Mouse (Mus musculus): Measurements from ENCODE around the gene Mpp4. TPM values are rescaled to one million over a fixed set of nuclear protein-coding genes. Genes with fewer than 3 reads are reported as not detected.

The Mpp4 gene
- polyA plus RNA-seq, 1 experiment = 0.51 TPM

DNA sequence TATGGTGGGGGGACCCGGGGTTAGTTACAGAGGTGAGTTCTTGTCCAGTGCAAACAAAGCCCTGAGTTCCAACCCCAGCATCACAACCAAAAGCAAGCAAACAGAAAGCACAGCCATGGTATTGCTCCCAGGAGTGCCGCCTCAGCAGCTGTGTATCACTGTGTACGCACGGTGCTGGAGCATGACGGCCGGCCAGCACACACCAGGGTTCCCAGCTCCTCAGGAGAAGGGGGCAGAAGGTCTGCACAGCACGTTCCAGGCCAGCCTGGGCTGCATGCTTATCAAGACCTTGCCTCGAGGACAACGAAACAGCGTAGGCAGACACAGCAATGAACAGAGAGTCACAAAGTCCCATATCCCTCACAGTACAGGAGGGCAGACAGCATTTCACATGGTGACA is 39.2 kb upstream of the Mpp4 start:
- no peaks in the 10 kb centered on the region for H3K27me3 ChIP-seq (ENCODE audit: control insufficient read depth, insufficient read depth, insufficient read length)
- H3K79me3 ChIP-seq (ENCODE audit: low read depth) = no peaks in the 10 kb centered on the region
- H3K79me2 ChIP-seq (ENCODE audit: control insufficient read depth, insufficient read depth) = no peaks in the 10 kb centered on the region
- H3K36me3 ChIP-seq (ENCODE audit: control insufficient read depth, insufficient read depth) = peaks cover 15% of the 10 kb centered on the region
- no peak overlapping the region for H3ac ChIP-seq (ENCODE audit: control insufficient read depth, insufficient read length, low read depth)
- no peak overlapping the region for H3K4me3 ChIP-seq (ENCODE audit: insufficient read depth, poor library complexity, severe bottlenecking)
- TF ChIP-seq CEBPB (IDR thresholded peaks at IDR 0.05; ENCODE audit: low read depth) = no peak

- H3K36me3 ChIP-seq (ENCODE audit: control insufficient read depth, insufficient read depth) = peaks cover 15% of the 10 kb centered on the region
Observed at GRCm38 (mm10) chr1:59201561-59201960, 38.4 kb upstream of the Mpp4 start.

GRCm38 (mm10) chr1:59200960-59201359 is 37.8 kb upstream of the Mpp4 start:
- no peak overlapping the region for H3ac ChIP-seq (ENCODE audit: control insufficient read depth, insufficient read length, low read depth)
- no peaks in the 10 kb centered on the region for H3K79me2 ChIP-seq (ENCODE audit: control insufficient read depth, insufficient read depth)
- peaks cover 15% of the 10 kb centered on the region for H3K36me3 ChIP-seq (ENCODE audit: control insufficient read depth, insufficient read depth)
- no peaks in the 10 kb centered on the region for H3K27me3 ChIP-seq (ENCODE audit: control insufficient read depth, insufficient read depth, insufficient read length)
- H3K79me3 ChIP-seq (ENCODE audit: low read depth) = no peaks in the 10 kb centered on the region
- TF ChIP-seq FOSL1 (IDR thresholded peaks at IDR 0.05; ENCODE audit: insufficient read depth, low read length, poor library complexity, severe bottlenecking) (no peak), CTCF (IDR thresholded peaks at IDR 0.05; ENCODE audit: control insufficient read depth, insufficient read depth, insufficient read length) (no peak), CEBPB (IDR thresholded peaks at IDR 0.05; ENCODE audit: low read depth) (no peak), MAX (IDR thresholded peaks at IDR 0.05) (no peak), MYOD1 (IDR thresholded peaks at IDR 0.05; ENCODE audit: control insufficient read depth, insufficient read length, low read depth) (no peak), USF1 (IDR thresholded peaks at IDR 0.05; ENCODE audit: low read depth) (no peak)
- H3K4me3 ChIP-seq (ENCODE audit: insufficient read depth, poor library complexity, severe bottlenecking) = no peak overlapping the region

More at GRCm38 (mm10) chr1:59201561-59201960, 38.4 kb upstream of the Mpp4 start:
- H3K4me3 ChIP-seq (ENCODE audit: insufficient read depth, poor library complexity, severe bottlenecking) = no peak overlapping the region
- H3ac ChIP-seq (ENCODE audit: control insufficient read depth, insufficient read length, low read depth) = no peak overlapping the region
- TF ChIP-seq CTCF (IDR thresholded peaks at IDR 0.05; ENCODE audit: control insufficient read depth, insufficient read depth, insufficient read length) = no peak
- TF ChIP-seq MAX (IDR thresholded peaks at IDR 0.05) = no peak
- no peak for TF ChIP-seq MYOD1 (IDR thresholded peaks at IDR 0.05; ENCODE audit: control insufficient read depth, insufficient read length, low read depth)
- TF ChIP-seq USF1 (IDR thresholded peaks at IDR 0.05; ENCODE audit: low read depth) = no peak
- TF ChIP-seq CEBPB (IDR thresholded peaks at IDR 0.05; ENCODE audit: low read depth) = no peak
- no peak for TF ChIP-seq FOSL1 (IDR thresholded peaks at IDR 0.05; ENCODE audit: insufficient read depth, low read length, poor library complexity, severe bottlenecking)
- TF ChIP-seq MYOG (IDR thresholded peaks at IDR 0.05; ENCODE audit: control insufficient read depth, extremely low read depth, insufficient read length) = no peak
- no peaks in the 10 kb centered on the region for H3K27me3 ChIP-seq (ENCODE audit: control insufficient read depth, insufficient read depth, insufficient read length)
- H3K79me3 ChIP-seq (ENCODE audit: low read depth) = no peaks in the 10 kb centered on the region
- H3K79me2 ChIP-seq (ENCODE audit: control insufficient read depth, insufficient read depth) = no peaks in the 10 kb centered on the region

DNA sequence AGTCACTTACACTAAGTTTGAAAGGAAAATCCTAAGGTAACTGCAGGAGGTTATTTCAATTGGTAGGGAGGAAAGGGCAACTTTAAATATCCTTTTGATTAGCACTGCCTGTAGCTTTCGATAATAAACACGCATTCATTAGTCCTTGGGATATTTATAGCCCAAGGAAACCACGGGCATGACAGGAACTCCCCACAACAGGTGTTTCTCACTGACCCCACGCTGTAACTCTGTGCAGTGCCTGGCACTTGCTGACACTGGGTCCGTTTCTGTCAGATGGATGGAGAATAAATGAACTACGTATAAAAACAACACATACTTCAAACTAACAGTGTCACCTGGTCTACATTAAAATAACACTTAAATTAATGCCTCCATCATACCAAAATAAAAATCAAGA is 31.8 kb upstream of the Mpp4 start:
- H3K79me2 ChIP-seq (ENCODE audit: control insufficient read depth, insufficient read depth) = no peaks in the 10 kb centered on the region
- TF ChIP-seq FOSL1 (IDR thresholded peaks at IDR 0.05; ENCODE audit: insufficient read depth, low read length, poor library complexity, severe bottlenecking) (no peak), USF1 (IDR thresholded peaks at IDR 0.05; ENCODE audit: low read depth) (no peak), MAX (IDR thresholded peaks at IDR 0.05) (no peak), MYOD1 (IDR thresholded peaks at IDR 0.05; ENCODE audit: control insufficient read depth, insufficient read length, low read depth) (no peak), CEBPB (IDR thresholded peaks at IDR 0.05; ENCODE audit: low read depth) (no peak), MYOG (IDR thresholded peaks at IDR 0.05; ENCODE audit: control insufficient read depth, extremely low read depth, insufficient read length) (no peak), CTCF (IDR thresholded peaks at IDR 0.05; ENCODE audit: control insufficient read depth, insufficient read depth, insufficient read length) (no peak)
- no peak overlapping the region for H3ac ChIP-seq (ENCODE audit: control insufficient read depth, insufficient read length, low read depth)
- H3K79me3 ChIP-seq (ENCODE audit: low read depth) = no peaks in the 10 kb centered on the region
- peaks cover 31% of the 10 kb centered on the region for H3K36me3 ChIP-seq (ENCODE audit: control insufficient read depth, insufficient read depth)
- no peaks in the 10 kb centered on the region for H3K27me3 ChIP-seq (ENCODE audit: control insufficient read depth, insufficient read depth, insufficient read length)
- H3K4me3 ChIP-seq (ENCODE audit: insufficient read depth, poor library complexity, severe bottlenecking) = no peak overlapping the region

- Histone ChIP-seq H3K36me3 (ENCODE audit: control insufficient read depth, insufficient read depth) (peaks cover 14% of the 10 kb centered on the region), H3K4me3 (ENCODE audit: insufficient read depth, poor library complexity, severe bottlenecking) (no peak overlapping the region), H3K27me3 (ENCODE audit: control insufficient read depth, insufficient read depth, insufficient read length) (no peaks in the 10 kb centered on the region), H3K79me3 (ENCODE audit: low read depth) (no peaks in the 10 kb centered on the region), H3ac (ENCODE audit: control insufficient read depth, insufficient read length, low read depth) (no peak overlapping the region), H3K79me2 (ENCODE audit: control insufficient read depth, insufficient read depth) (no peaks in the 10 kb centered on the region)
- TF ChIP-seq USF1 (IDR thresholded peaks at IDR 0.05; ENCODE audit: low read depth) = no peak
- TF ChIP-seq CEBPB (IDR thresholded peaks at IDR 0.05; ENCODE audit: low read depth) = no peak
- no peak for TF ChIP-seq MAX (IDR thresholded peaks at IDR 0.05)
- no peak for TF ChIP-seq CTCF (IDR thresholded peaks at IDR 0.05; ENCODE audit: control insufficient read depth, insufficient read depth, insufficient read length)
- TF ChIP-seq MYOG (IDR thresholded peaks at IDR 0.05; ENCODE audit: control insufficient read depth, extremely low read depth, insufficient read length) = no peak
- TF ChIP-seq MYOD1 (IDR thresholded peaks at IDR 0.05; ENCODE audit: control insufficient read depth, insufficient read length, low read depth) = no peak
Observed at GRCm38 (mm10) chr1:59187786-59188185, 24.6 kb upstream of the Mpp4 start.

GRCm38 (mm10) chr1:59186317-59186716 is 23.1 kb upstream of the Mpp4 start:
- Histone ChIP-seq H3K27me3 (ENCODE audit: control insufficient read depth, insufficient read depth, insufficient read length) (no peaks in the 10 kb centered on the region), H3K36me3 (ENCODE audit: control insufficient read depth, insufficient read depth) (peaks cover 23% of the 10 kb centered on the region), H3K4me3 (ENCODE audit: insufficient read depth, poor library complexity, severe bottlenecking) (no peak overlapping the region)

More at GRCm38 (mm10) chr1:59186317-59186716, 23.1 kb upstream of the Mpp4 start:
- H3K79me3 ChIP-seq (ENCODE audit: low read depth) = no peaks in the 10 kb centered on the region
- no peaks in the 10 kb centered on the region for H3K79me2 ChIP-seq (ENCODE audit: control insufficient read depth, insufficient read depth)
- no peak for TF ChIP-seq MYOD1 (IDR thresholded peaks at IDR 0.05; ENCODE audit: control insufficient read depth, insufficient read length, low read depth)
- no peak for TF ChIP-seq CTCF (IDR thresholded peaks at IDR 0.05; ENCODE audit: control insufficient read depth, insufficient read depth, insufficient read length)
- no peak overlapping the region for H3ac ChIP-seq (ENCODE audit: control insufficient read depth, insufficient read length, low read depth)
